Mouse (Mus musculus): ENCODE data around the gene Taar4.

- TF ChIP-seq CTCF (IDR thresholded peaks at IDR 0.05) = no peak
- no peak for TF ChIP-seq POLR2A (IDR thresholded peaks at IDR 0.05; ENCODE audit: insufficient read depth, low read depth, low read length)
Measured at GRCm38 (mm10) chr10:23985546-23985945, 25.3 kb downstream of the Taar4 start, which contains the start of gene Taar6.
